Mouse (Mus musculus) testis, adult 2 months (tissue): ENCODE measurements around the gene Hoxc11. TPM values are rescaled to one million over a fixed set of nuclear protein-coding genes. Genes with fewer than 3 reads are reported as not detected.

Experiments
- H3K27ac ChIP-seq: fragments of 200-500 bp; 2 replicates; pipeline ENCODE4 v1.5.1; 2012; ENCODE audit warnings: low read depth, low read length; ENCODE audit not compliant: control insufficient read depth, insufficient read depth
- H3K27me3 ChIP-seq: fragments of 200-500 bp; 2 replicates; pipeline ENCODE4 v1.6.1; 2012; ENCODE audit warnings: mild to moderate bottlenecking, low read length, moderate library complexity; ENCODE audit not compliant: control insufficient read depth, insufficient read depth
- H3K36me3 ChIP-seq: fragments of 200-500 bp; 2 replicates; pipeline ENCODE4 v1.6.1; 2012; ENCODE audit warnings: mild to moderate bottlenecking, low read length; ENCODE audit not compliant: control insufficient read depth, insufficient read depth
- H3K4me1 ChIP-seq: fragments of 200-500 bp; 2 replicates; pipeline ENCODE4 v1.6.1; 2012; ENCODE audit warnings: low read length; ENCODE audit not compliant: control insufficient read depth, insufficient read depth
- H3K4me3 ChIP-seq: fragments of 200-500 bp; 2 replicates; pipeline ENCODE4 v1.5.1; 2012; ENCODE audit warnings: low read depth, mild to moderate bottlenecking, low read length, moderate library complexity, mixed read lengths; ENCODE audit not compliant: control insufficient read depth
- CTCF ChIP-seq: fragments of 200-500 bp; IDR thresholded peaks from 2 replicates; pipeline ENCODE4 v1.5.1; 2012; ENCODE audit warnings: low read depth, mild to moderate bottlenecking, inconsistent platforms, low read length, moderate library complexity; ENCODE audit not compliant: control insufficient read depth, insufficient read depth, insufficient replicate concordance
- POLR2A ChIP-seq: fragments of 200-500 bp; IDR thresholded peaks from 2 replicates; pipeline ENCODE4 v1.6.1; 2012; ENCODE audit warnings: low read depth, mild to moderate bottlenecking, inconsistent platforms, low read length, moderate library complexity; ENCODE audit not compliant: control insufficient read depth
- polyA plus RNA-seq: library from polyadenylated mRNA; depleted of rRNA; stranded (reverse); fragments of >200 nt; gene quantifications from 2 replicates; pipeline ENCODE4 v1.2.3, GENCODE M21; 2012

Gene Hoxc11
- polyA plus RNA-seq, 1 experiment, result not detected

DNA sequence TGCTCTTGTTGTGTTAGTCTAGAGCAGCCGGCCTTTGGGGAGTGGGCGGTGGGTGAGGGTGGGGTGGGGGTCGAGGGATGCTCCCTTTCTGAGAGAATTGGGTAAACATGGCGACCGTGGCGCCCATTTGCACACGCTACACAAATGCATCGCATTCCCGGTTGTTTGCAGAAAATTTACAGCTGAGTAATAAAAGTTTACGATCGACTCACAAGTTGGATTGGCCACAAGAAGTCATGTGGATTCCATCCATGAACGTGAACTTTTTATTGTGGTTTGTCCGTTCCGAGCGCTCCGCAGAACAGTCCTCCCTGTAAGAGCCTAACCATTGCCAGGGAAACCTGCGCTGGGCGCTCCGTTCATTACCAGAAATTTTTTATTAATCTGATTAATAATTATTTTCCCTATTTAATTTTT, 43.7 kb downstream of the Hoxc11 start, which contains the start of gene Hoxc6:
Gene Hoxc6, plus strand, starts transcription at position 319 of the 417 bp plus-strand sequence.
- Histone ChIP-seq H3K36me3 (no peaks in the 10 kb centered on the region), H3K4me1 (peaks cover 13% of the 10 kb centered on the region), H3K4me3 (peak within 1 kb of the TSS; percentile 78), H3K27me3 (peaks cover 12% of the 10 kb centered on the region), H3K27ac (peak within 1 kb of the TSS; percentile 82)
- TF ChIP-seq POLR2A (no peak), CTCF (no peak)

- peak overlapping the region; percentile 78 for H3K4me3 ChIP-seq
- peaks cover 13% of the 10 kb centered on the region for H3K4me1 ChIP-seq
- no peaks in the 10 kb centered on the region for H3K36me3 ChIP-seq
- peaks cover 12% of the 10 kb centered on the region for H3K27me3 ChIP-seq
- H3K27ac ChIP-seq, result peak overlapping the region; percentile 82
- no peak for TF ChIP-seq POLR2A
- TF ChIP-seq CTCF, result no peak
Observed at GRCm38 (mm10) chr15:102998608-102999182, 44.5 kb downstream of the Hoxc11 start.

DNA sequence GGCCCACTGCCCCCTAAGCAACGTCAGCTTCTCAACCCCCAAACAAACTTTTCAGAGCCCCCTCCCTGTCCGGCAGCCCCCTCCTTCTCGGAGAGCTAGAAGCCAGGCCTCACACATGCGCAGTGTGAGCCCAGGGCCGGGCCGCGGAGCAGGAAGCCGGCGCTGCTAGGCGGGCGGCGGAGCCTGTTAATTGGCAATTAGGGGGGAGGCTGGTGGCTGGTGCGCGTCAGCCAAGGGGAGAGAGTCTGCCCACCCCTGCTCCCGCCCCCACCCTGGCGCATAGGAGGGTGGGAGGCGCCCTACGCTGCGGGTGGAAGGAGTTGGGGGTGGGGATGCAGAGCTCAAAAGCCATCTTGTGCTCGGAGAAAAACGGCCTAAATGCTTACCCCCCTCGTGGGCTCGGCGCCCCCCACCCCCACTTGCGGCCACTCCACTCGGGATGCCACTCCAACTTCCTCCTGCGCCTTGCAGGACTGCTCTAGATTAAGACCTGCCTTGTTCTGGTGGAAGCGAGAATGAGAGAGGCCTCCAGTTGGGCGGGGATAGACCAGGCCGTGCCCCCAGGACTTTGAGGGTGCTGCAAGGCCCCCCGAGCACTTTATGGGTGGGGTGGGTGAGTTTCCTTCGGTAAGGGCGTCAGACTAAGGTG, 45.1 kb downstream of the Hoxc11 start:
- H3K27me3 ChIP-seq, result peaks cover 12% of the 10 kb centered on the region
- TF ChIP-seq CTCF, result no peak
- no peak for TF ChIP-seq POLR2A
- H3K27ac ChIP-seq, result peak overlapping the region; percentile 82
- no peaks in the 10 kb centered on the region for H3K36me3 ChIP-seq
- H3K4me1 ChIP-seq, result peaks cover 13% of the 10 kb centered on the region
- H3K4me3 ChIP-seq, result peak overlapping the region; percentile 78

DNA sequence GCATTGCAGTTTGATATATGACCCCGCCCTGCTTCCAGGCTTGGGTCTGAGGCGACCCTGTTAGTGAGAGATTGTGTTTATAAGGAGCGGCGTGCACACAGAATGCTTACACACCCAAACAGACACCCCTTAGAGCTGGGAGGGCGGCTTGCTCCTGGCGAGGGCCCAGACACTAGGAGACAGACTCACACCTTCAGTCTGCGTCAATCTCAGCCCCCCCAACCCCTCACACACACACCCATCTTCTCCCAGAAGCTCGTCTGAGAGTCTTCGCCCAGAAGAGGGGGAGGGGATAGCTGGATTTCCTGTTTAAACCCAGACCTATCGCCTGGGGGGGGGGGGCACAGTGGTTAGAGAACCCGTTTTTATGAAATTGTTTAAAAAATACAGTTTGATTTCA, 45.7 kb downstream of the Hoxc11 start:
- no peak for TF ChIP-seq CTCF
- TF ChIP-seq POLR2A, result no peak
- H3K27me3 ChIP-seq, result peaks cover 12% of the 10 kb centered on the region
- no peak overlapping the region for H3K4me3 ChIP-seq
- H3K27ac ChIP-seq, result peak overlapping the region; percentile 25
- H3K4me1 ChIP-seq, result peaks cover 13% of the 10 kb centered on the region
- no peaks in the 10 kb centered on the region for H3K36me3 ChIP-seq

- Histone ChIP-seq H3K27me3 (peaks cover 15% of the 10 kb centered on the region), H3K4me1 (peaks cover 16% of the 10 kb centered on the region), H3K27ac (peak overlapping the region; percentile 77), H3K4me3 (peak overlapping the region; percentile 30), H3K36me3 (no peaks in the 10 kb centered on the region)
- TF ChIP-seq CTCF (no peak), POLR2A (no peak)
Observed at GRCm38 (mm10) chr15:103000501-103000901, 46.3 kb downstream of the Hoxc11 start.

GRCm38 (mm10) chr15:103001370-103001769, 47.1 kb downstream of the Hoxc11 start:
- Histone ChIP-seq H3K4me3 (no peak overlapping the region), H3K27me3 (peaks cover 10% of the 10 kb centered on the region)

DNA sequence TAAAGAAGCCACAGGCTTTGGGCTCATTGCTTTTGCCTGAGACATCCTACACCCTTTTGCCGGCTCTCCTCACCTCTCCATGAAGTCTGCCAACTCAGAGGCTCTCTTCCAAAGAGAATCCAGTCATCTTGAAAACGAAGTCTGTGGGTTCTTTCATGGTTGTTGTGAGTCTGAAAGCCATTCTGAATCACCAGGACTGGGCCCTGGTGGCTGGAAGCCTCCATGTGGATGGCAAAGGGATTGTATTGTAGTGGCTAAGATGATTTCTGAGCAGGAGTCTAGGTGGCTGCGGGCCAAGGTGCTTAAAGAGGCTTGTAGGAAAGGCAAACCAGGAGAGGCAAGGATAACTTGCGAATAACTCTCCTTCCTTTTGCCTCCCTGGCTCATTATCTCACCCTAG, 47.9 kb downstream of the Hoxc11 start:
- peak overlapping the region; percentile 37 for H3K27ac ChIP-seq
- no peak overlapping the region for H3K4me3 ChIP-seq
- peaks cover 16% of the 10 kb centered on the region for H3K4me1 ChIP-seq
- H3K27me3 ChIP-seq, result peaks cover 6% of the 10 kb centered on the region
- no peak for TF ChIP-seq CTCF
- TF ChIP-seq POLR2A, result no peak
- no peaks in the 10 kb centered on the region for H3K36me3 ChIP-seq

More at GRCm38 (mm10) chr15:103001370-103001769, 47.1 kb downstream of the Hoxc11 start:
- peak overlapping the region; percentile 44; the same call in 1 of the 2 replicates for H3K27ac ChIP-seq
- peaks cover 16% of the 10 kb centered on the region for H3K4me1 ChIP-seq
- no peaks in the 10 kb centered on the region for H3K36me3 ChIP-seq
- TF ChIP-seq POLR2A, result no peak
- no peak for TF ChIP-seq CTCF
